Mouse (Mus musculus): Measurements from ENCODE around the gene Fam227a.

The Fam227a gene

DNA sequence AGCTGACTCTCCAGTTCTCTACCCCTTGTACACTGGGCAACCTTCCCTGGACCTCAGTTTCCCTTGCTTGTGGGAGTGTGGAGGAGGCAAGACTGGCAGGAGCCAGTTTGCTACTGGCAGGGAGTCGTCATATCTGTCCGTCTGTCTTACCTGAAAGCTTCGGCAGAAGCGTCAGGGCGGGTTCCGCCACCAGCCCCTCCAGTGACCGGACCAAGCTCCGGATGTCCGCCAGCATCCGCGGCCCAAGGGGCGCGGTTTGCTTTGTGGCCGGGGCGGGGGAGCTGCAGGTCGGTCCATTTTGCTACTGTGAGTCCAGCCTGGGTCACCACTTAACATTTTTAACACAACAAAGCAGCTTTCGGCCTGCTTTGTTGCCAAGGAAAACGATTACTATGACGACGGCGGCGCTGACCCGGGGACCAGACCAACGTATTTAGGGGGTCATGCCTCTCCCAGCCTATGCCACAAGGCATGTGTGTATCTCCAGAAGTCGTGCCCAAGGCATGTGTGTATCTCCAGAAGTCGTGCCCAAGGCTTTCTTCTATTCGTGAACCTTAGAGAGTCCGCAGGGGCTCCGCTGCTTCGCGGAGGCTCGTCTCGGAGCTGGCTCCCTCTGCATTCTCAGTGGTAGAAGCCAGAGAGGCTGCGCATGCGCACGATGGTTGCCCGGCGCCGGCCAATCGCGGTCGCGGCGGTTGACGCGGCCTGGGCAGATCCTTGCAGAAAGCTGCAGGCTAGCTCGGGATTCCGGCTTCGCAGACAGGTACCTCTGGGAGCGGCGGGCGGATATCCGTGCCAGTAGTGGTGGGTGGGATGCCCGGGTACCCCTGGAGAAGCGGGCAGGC is at the start of gene Fam227a, which contains the start of gene Cby1:
Gene Fam227a, minus strand, starts transcription at position 426 of the 845 bp plus-strand sequence.
Gene Cby1, plus strand, starts transcription at position 669 of the 845 bp plus-strand sequence.
- peak; percentile 79 for DNase-seq (ENCODE audit: low read depth, low spot score)

DNA sequence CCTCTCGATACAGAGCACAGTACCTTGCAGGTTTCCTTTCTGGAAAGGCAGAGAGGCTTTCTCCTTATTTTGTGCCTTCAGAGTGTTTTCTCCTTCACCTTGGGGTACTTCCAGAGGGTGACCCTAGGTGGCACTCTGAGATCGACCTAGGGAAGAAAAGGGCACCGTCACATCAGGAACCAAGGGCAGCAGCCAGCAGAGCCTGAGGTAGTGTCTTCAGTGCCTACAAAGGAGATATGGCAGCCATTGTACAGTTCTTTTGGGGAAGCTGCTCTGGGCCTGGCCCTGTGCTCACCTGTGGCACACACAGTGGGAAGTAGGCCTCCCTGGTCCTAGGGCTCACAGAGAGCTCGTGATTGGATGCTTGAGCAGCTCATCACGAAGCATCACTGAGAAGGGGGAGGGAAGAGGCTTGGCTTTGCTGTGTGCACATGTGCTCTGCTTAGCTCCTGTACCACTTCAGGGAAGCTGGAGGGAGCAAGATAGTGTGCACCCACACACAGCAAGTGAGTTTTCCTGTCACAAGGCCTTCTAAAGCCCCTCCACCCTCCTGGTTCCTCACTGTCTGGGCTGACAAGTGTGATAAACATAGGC is 49.6 kb upstream of the Fam227a start:
- no peak for DNase-seq (ENCODE audit: low read depth, low spot score)

DNA sequence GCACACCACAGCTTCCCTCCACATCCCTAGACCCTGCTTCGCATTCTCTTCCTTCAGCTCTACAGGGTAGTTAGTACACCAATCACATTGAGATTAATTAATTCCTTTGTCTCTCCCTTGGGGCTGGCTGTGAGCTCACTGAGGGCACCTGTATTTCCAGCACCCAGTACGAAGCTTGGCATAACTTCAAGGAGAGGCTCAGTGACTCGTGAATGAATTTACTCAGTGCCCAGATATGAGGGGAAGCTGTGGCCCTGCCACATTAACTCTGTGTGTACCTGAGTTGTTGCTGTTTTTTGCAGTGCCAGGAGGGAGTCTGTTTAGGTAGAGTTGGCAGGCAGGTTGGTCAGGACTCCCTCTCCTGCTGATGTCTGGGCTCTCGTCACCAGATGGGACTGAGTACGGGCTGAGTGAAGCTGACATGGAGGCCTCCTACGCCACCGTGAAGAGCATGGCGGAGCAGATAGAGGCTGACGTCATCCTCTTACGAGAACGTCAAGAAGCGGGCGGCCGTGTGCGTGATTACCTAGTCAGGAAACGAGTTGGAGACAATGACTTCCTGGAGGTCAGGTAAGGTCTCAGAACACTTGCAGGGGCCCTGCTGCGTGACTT is 48.0 kb upstream of the Fam227a start:
- DNase-seq (ENCODE audit: low read depth, low spot score), result no peak

DNA sequence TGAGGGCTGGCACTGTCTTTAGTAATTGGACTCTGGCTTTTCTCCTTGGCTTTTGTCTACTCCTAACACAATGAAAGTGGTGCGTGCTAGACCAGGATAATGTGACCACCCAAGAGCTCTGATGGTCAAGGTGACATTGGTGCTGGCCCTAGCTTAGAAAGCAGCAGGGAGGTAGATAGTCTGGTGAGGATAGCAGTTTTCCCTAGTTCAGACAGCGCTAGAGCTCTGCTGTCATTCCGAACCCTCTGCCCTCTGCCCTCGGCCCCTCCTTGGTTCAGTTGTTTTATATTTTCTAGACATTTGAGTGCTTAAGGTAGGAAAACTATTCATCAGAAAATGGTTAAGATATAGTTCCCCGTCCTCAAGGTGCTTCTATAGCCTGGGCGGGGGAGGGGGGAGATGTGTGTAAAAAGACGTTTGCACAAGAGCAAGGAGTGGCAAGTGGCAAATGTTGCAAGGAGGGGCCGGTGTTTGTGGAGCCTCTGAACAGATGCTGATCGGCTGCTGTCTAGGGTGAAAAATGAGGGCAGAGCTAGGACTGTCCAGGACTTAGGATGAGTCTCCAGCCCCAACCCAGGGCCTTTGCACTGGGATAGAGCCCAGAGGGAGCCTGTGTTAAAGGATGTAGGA is 38.9 kb upstream of the Fam227a start:
- DNase-seq (ENCODE audit: low read depth, low spot score), result no peak

DNA sequence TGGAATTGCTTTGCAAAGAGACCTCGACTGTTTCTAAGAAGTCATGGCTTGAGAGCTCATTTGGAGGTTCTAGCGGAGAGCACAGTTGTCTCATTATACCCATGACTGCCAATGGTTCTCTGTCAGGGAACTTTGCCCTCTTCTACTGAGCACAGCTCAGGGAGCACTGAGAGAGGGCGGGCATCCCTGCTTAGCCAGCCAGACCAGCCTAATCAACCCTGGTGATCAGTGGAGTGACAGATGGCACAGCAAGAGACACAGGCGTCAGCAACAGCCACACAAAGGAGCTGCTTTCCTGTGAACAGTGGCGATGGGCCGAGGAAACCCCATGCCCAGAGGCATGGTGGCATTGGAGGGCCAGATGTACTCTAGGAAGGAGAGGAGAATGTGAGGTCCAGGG is 38.3 kb upstream of the Fam227a start:
- DNase-seq (ENCODE audit: low read depth, low spot score), result no peak

DNA sequence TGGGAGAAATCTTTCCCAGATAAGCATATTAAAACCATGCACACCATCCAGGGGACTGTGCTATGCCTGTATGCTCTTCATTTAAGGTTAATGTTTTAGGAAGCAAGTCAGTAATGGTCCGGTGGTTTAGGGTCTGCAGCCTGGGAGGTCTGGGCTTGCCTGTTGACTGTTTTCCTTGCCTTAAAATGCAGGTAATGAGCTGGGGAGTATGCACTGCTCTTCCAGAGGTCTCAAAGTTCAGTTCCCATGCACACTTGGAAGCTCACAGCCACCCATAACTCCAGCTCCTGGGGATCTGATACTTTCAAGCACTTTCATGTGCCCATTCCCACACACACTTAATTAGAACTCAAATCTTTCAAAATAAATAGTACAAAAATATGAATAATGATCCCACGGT is 37.8 kb upstream of the Fam227a start:
- no peak for DNase-seq (ENCODE audit: low read depth, low spot score)

DNA sequence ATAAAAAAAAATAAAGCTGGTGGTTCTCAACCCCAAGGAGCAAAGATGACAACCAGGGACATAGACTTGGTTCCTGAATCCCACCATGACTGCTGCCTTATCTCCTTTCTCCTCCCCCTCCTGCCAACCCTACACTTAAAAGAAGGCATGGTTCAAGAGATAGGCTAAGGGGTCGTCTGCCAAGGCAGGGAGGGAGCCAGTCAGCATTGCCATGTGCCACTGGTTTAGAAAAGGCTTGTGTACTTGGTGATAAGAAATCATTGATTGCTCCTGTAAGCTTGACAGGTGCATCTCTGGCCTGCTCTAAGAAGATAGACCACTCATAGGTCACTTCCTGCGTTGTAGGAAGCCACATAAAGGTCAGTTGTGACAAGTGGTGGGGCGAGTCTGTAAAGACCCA is 36.8 kb upstream of the Fam227a start:
- no peak for DNase-seq (ENCODE audit: low read depth, low spot score)

DNA sequence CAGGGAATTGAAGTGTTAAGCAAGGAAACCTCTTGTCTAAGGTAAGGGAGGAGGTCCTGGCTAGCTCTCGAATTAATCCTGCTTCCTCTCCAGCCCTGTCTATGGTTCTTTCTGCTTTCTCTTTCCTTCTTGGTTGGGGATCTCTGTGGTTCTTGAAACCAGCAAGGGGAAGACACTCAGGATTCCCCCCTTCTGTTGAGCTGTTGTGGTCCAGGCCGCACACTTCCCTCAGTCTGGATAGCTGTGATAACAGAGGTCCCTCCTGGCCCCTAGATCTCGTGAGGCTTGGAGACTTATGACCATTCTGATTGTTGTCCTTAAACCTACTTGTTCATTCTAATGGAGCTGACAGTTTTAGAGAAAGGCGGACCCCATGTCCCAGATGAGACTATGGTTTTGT is 35.8 kb upstream of the Fam227a start:
- no peak for DNase-seq (ENCODE audit: low read depth, low spot score)

DNA sequence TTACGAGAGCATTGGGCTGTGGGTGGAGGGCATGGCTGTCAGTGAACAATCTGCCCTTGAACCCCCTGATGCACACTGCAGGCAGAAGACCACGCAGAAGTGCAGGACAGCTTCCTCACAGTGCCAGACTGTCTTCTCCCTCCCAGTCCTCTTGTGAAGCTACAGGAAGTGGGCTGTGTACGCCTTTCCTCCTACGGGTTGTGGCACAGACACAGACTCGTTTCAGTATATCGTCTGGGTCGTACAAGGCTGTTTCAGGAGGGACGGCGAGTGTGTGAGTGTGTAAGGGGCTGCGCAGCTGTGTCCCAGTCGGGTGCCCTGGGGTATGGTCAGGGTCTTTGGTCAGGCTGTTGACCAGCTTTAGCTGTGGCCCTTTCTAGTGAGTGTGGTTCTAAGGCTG is 35.0 kb upstream of the Fam227a start:
- no peak for DNase-seq (ENCODE audit: low read depth, low spot score)

DNA sequence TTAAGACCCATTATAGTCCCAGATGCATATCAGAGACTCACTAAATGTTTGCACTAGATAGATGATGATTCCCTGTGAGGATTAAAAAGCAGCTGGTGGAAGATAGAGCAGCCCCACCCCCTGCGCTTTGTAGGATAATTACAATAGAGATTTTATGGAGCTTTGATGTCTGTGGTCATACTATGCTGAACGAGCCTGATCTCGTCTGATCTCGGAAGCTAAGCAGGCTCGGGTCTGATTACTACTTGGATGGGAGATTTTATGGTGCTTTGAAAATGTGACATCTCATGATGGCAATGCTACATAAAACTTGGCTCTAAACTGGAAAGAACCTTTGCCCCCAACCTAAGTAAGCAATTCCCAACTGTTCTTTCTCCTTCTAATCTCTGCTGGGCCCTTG is 33.6 kb upstream of the Fam227a start:
- no peak for DNase-seq (ENCODE audit: low read depth, low spot score)

DNA sequence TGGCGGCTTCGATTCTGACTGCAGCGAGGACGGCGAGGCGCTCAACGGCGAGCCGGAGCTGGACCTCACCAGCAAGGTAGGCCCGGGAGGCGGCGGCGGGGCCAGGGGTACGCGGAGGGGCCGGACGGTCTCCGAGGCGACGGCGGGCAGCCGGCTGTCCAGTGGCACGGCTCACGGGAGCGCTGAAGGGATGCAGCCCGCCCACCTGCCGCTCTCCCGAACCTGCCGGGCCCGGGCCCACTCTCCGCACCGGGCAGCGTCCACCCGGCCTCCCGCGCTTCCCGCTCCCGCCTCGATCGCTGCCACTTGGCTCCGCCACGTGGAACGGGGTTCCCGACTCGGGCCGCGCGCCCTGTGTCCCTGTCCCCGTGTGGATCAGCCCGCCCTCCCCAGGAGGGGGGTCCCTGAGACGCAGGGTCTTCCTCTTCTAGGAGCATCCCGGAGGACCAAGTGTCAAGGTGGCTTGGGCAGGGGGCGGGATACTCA is 32.3 kb upstream of the Fam227a start:
- DNase-seq (ENCODE audit: low read depth, low spot score), result no peak

DNA sequence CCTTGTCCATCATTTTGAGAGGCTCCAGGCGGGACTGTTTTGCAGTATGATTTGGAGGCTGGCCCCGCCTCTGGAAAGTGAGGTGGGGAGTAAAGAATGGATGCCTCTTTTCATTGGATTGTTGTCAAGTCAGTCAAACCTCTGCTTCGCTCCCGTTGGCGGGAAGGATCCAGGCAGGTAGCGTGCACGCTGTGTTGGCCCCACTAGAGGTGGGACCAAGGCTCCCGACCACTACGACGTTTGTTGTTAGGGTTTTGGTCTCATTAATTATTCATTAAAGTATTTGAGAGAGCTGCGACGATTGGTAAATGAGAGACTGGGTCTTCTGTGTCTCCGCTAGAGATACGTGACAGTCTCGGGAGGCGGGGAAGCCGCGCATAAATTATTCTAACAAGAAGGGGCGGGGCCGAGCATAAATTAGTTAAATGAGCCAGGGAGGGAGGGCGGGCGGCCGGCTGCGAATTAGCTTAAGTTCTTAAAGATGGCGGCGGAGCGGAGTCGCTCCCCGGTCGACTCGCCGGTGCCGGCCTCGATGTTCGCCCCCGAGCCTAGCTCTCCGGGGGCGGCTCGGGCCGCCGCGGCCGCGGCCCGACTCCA is 31.8 kb upstream of the Fam227a start, which contains the start of gene Gtpbp1:
Gene Gtpbp1, plus strand, starts transcription at position 420 of the 597 bp plus-strand sequence.
- DNase-seq (ENCODE audit: low read depth, low spot score), result peak; percentile 99

DNA sequence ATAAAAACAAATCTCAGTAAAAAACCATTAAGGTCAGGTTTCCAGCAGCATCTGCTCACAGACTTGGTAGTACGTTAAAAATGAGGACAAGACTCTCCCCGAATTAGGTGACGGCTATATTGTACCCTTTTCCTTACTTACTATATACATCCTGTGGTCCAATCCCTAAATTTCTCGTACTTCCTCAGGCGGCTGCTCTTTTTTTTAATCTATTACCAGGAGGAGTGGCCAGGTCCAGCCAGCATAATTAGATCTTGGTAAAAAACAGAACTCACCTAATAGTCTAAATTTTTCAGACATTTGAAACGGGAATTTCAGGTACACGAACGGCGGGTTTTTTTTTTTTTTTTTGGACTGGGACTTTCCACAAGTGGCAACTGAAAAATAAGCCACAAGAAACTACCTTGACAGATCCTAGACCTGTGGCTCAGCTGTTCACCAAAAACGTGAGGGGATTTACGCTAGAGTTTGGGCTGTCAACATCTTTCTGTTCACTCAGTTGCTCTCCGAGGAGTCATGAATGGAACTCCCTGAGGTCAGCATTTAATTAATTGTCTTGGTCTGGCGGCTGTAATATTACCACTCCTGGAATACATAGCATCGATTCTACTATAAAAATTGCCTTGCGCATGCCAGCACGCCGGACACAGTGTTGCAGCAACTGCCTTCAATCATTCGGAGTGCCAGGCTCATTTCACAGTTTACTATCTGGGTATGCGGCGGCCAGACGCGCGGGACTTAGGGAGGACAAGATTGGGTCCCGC is 31.1 kb upstream of the Fam227a start:
- no peak for DNase-seq (ENCODE audit: low read depth, low spot score)

DNA sequence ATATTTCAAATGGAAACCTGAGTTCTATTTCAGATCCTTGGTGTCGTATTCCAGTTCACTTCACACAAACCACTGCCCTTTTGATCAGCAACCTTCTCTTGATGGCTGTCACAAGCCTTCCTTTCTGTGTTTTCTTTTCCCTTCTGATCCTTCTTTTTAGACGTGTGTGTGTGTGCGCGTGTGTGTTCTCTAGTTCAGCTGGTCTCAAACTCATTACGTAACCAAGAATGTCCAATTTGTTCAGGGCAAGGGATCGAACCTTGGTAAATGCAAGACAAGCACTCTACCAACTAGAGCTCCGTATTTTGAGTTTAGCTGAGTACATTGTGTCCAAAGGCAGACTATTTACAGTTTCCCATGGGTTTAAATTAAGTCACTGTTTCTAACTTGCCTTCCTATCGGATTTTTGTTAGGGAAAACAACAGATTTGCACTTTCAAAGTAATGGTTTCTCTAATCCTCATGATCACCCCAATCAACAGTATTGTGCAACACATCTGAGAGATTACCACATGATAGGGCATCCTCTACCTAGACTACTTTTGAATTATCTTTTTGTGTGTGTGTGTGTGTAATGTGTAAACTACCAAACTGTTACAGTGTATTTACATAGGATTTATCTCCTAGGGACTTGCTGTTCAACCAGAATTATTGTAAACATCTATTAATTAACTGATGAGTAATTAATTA is 29.7 kb upstream of the Fam227a start:
- no peak for DNase-seq (ENCODE audit: low read depth, low spot score)

DNA sequence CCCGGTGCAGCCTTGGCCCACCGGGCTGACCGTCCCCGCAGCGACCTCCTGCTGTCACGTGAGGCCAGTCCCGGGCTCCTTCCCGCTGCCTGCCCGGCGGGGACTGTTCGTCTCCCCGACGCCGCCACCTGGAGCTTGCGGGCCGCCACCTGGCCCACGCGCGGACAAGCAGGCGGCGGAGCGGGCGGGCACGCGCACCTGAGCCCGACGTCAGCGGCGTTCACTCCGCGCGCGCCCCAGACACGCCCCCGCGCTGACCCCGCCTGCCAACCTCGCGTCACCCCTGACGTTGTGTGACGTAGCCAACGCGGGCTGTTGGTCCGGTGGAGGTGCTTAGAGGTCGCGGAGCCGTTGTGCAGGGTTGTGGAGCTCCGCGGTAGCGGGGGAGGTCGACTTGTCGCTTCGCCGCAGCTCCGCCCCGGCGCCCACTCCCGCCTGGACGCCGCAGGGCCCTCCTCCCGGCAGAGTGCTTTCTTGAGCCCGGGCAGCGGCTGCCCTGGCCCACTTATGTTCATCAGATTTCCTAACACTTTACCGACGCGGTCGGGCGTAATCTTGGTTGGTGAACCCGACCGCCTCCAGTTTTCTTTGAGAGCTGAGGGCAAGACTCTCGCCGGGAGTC is 29.0 kb upstream of the Fam227a start, which contains the start of gene Josd1:
Gene Josd1, minus strand, starts transcription at position 274 of the 622 bp plus-strand sequence.
- DNase-seq (ENCODE audit: low read depth, low spot score), result peak; percentile 83

DNA sequence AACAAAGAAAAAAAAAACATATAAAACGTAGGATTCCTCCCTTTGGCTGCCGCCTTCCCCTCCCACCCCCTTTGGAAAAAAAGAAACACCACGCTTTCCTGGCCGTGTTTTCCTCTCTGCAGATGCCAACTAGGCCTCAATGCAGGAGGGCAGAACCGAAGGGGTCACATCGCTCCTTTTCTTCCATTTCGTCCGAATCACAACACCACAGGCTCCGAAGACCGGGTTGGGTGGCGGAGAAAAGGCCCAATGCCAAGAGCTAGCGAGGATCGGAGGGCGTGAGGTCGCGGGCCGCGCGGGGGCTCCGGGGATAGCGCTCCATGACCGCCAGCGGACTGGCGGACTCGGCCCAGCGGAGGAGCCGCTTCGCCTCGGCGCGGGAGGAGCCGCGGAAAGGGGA is 28.4 kb upstream of the Fam227a start:
- DNase-seq (ENCODE audit: low read depth, low spot score), result no peak

DNA sequence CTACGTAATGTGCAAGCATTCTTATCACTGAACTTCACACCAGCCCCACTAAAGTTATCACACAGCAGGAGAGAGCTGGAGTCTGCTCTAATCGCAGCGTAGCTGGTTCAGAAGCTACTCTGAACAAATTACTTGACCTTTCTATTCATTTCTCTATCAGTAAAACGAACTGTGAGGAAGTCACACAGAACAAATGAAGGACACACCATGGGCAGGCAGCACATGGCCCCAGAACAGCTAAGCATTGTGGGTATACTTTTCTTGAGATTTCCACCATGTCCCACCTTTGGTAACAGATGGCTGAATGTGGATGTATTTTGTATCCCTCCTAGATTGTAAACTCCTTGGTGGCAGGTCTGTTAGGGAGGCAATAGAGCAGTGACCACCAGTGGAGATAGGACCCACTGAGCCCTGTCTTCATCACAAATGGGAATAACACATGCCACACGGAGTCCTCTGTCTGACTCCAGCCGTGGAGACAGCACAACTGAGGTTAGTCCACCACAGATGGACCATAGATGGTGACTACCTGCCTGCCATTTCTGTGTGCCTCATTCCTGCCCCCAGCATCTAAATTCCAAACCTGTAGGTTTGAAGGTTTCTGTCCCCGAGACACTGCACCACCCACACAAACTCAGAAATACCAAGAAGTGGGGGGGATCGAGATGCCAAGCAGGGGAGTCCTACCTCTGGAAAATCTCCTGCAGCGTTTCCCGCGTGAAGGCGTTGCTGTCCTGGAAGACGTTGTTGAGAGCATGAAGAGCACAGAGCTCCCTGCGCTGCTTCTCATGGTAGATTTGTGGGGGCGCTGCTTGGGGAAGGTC is 27.5 kb upstream of the Fam227a start:
- DNase-seq (ENCODE audit: low read depth, low spot score), result no peak

DNA sequence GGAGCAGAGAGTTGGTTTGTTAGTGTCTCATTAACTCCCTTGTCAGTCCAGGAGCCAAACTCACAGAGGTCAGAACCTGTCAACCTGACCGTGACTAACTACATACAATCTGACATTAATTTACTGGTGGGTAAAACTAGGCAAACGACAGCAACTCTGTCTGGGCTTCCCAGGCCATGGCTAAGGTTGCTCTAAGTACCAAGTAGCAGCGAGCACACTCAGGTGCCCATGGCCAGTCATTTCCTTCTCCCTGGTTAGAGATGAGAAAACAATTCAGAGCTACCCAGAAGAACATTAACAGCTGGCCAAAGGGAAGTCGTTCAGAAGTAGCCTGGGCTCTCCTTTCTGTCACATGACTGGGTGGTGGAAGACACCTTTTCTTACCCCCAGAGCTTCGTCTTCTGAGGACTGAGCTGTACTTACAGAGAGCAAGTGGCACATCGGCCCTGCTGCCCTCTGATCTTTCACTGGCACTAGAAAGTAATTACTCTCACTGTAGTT is 26.4 kb upstream of the Fam227a start:
- no peak for DNase-seq (ENCODE audit: low read depth, low spot score)

DNA sequence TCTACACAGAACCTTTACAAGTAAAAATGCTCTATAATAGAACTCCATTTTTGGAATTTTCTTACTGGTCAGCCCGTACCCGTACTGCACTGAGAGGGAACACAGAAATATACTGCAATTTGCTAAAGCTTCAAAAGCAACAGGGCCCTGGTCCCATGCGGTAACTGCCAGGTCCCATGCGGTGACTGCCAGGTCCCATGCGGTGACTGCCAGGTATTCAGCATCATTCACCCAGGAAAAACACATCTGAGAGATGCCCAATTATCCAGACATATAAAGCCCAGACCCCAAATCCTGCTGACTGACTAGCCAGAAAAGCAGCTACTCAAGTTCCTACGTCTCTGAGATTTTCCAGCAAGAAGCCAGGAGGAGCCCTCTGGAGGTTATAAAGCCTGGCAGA is 25.9 kb upstream of the Fam227a start:
- DNase-seq (ENCODE audit: low read depth, low spot score), result no peak
